Mouse (Mus musculus): ENCODE measurements around the gene Ogg1. TPM values are rescaled to one million over a fixed set of nuclear protein-coding genes. Genes with fewer than 3 reads are reported as not detected.

Gene Ogg1
- polyA plus RNA-seq, 1 experiment = 13.9 TPM

DNA sequence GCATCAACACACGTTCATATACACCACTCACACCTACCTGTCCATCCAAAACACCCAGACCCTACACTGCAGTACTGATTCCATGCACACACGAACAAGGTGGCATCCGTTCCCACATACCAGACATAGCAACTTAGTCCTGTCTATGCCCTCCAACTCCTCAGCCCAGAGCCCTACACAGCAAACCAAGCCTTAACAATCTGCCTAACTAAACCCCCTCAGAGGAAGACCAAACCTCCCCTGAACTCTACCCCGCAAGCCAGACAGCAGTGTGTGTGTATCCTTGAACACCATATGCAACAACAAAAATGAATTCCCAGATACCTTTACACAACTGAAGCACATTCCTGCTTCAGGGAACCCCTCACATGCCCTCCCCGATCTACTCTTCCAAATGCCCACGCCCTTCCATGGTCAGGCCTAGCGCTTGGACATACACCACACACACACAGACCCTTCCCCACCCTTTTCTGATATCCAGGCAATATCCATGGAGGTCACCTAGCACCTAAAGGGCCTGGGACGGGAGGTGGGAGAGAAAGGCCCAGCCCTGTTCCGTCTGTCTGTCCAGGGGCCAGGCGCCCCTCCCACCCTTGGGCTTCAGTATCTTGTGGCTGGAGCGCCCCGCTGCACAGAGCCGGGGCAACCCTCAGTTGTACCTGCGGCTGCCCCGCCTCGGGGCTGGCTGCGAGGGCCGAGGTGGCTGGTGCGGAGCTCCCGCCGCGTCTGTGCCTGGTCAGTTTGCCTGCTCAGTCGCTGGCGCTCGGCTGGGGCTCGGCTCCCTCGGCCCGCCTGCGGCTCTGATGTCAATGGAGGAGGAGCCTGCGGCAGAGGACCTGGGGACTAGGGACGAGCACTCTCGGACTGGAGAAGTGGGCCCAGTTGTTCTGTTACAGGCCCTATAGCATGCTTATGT, 16.7 kb downstream of the Ogg1 start, which contains the start of gene Camk1:
Camk1 (minus strand) TSS at position 808 of the 916 bp plus-strand sequence.
- TF ChIP-seq GATA1 (IDR thresholded peaks at IDR 0.05; ENCODE audit: borderline replicate concordance, low read length) (no peak), FLI1 (IDR thresholded peaks at IDR 0.05; ENCODE audit: low read length) (no peak)
- peak within 1 kb of the TSS; percentile 90 for H3K4me3 ChIP-seq (replicated peaks)
- peaks cover 26% of the 10 kb centered on the region for H3K36me3 ChIP-seq (replicated peaks; ENCODE audit: low read length)
- H3K9me3 ChIP-seq = no peaks in the 10 kb centered on the region
- H3K27me3 ChIP-seq (replicated peaks) = peaks cover 28% of the 10 kb centered on the region
- H3K4me1 ChIP-seq = peaks cover 59% of the 10 kb centered on the region

DNA sequence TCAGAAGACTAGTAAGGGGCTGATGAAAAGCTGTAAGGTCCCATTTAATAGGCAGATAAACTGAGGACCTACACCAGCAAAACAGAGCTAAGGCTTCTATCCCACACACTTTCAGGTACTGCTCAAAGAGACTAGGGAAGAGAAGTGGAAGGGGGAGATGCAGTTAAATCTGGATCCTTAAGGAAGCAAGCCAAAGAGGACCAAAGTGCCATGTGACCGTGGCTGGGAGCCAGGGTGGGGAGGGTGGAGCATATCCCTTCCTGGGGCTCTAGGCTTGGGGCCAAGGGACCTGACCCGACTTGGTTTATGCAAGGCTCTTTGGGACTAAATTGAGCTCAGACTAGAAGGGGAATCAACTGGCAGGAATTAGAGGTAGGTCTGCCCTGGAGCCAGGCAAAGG, 17.5 kb downstream of the Ogg1 start:
- TF ChIP-seq FLI1 (IDR thresholded peaks at IDR 0.05; ENCODE audit: low read length) (no peak), GATA1 (IDR thresholded peaks at IDR 0.05; ENCODE audit: borderline replicate concordance, low read length) (no peak)
- Histone ChIP-seq H3K4me1 (peaks cover 55% of the 10 kb centered on the region), H3K4me3 (replicated peaks) (no peak overlapping the region), H3K27me3 (replicated peaks) (peaks cover 26% of the 10 kb centered on the region), H3K36me3 (replicated peaks; ENCODE audit: low read length) (peaks cover 17% of the 10 kb centered on the region), H3K9me3 (no peaks in the 10 kb centered on the region)

- Histone ChIP-seq H3K4me1 (peaks cover 38% of the 10 kb centered on the region), H3K9me3 (no peaks in the 10 kb centered on the region), H3K4me3 (replicated peaks) (no peak overlapping the region), H3K27me3 (replicated peaks) (peaks cover 23% of the 10 kb centered on the region), H3K36me3 (replicated peaks; ENCODE audit: low read length) (no peaks in the 10 kb centered on the region)
- TF ChIP-seq GATA1 (IDR thresholded peaks at IDR 0.05; ENCODE audit: borderline replicate concordance, low read length) (no peak), FLI1 (IDR thresholded peaks at IDR 0.05; ENCODE audit: low read length) (no peak)
These were observed 20.1 kb downstream of the Ogg1 start for GRCm38 (mm10) chr6:113346897-113347296.

GRCm38 (mm10) chr6:113350538-113350937, 23.8 kb downstream of the Ogg1 start:
- H3K27me3 ChIP-seq (replicated peaks) = peaks cover 4% of the 10 kb centered on the region
- peaks cover 18% of the 10 kb centered on the region for H3K4me1 ChIP-seq
- H3K36me3 ChIP-seq (replicated peaks; ENCODE audit: low read length) = no peaks in the 10 kb centered on the region
- no peak overlapping the region for H3K4me3 ChIP-seq (replicated peaks)
- TF ChIP-seq GATA1 (IDR thresholded peaks at IDR 0.05; ENCODE audit: borderline replicate concordance, low read length) (no peak), FLI1 (IDR thresholded peaks at IDR 0.05; ENCODE audit: low read length) (no peak)
- H3K9me3 ChIP-seq = no peaks in the 10 kb centered on the region

GRCm38 (mm10) chr6:113351161-113351560, 24.4 kb downstream of the Ogg1 start:
- no peaks in the 10 kb centered on the region for H3K36me3 ChIP-seq (replicated peaks; ENCODE audit: low read length)
- H3K27me3 ChIP-seq (replicated peaks) = peaks cover 4% of the 10 kb centered on the region
- H3K4me1 ChIP-seq = peaks cover 21% of the 10 kb centered on the region
- H3K9me3 ChIP-seq = no peaks in the 10 kb centered on the region
- TF ChIP-seq FLI1 (IDR thresholded peaks at IDR 0.05; ENCODE audit: low read length) = no peak
- TF ChIP-seq GATA1 (IDR thresholded peaks at IDR 0.05; ENCODE audit: borderline replicate concordance, low read length) = no peak
- H3K4me3 ChIP-seq (replicated peaks) = no peak overlapping the region

GRCm38 (mm10) chr6:113351653-113352052, 24.9 kb downstream of the Ogg1 start:
- peaks cover 21% of the 10 kb centered on the region for H3K4me1 ChIP-seq
- peaks cover 4% of the 10 kb centered on the region for H3K27me3 ChIP-seq (replicated peaks)
- no peak overlapping the region for H3K4me3 ChIP-seq (replicated peaks)
- TF ChIP-seq GATA1 (IDR thresholded peaks at IDR 0.05; ENCODE audit: borderline replicate concordance, low read length) (no peak), FLI1 (IDR thresholded peaks at IDR 0.05; ENCODE audit: low read length) (no peak)
- H3K36me3 ChIP-seq (replicated peaks; ENCODE audit: low read length) = no peaks in the 10 kb centered on the region
- H3K9me3 ChIP-seq = no peaks in the 10 kb centered on the region

- TF ChIP-seq FLI1 (IDR thresholded peaks at IDR 0.05; ENCODE audit: low read length) = no peak
- no peak for TF ChIP-seq GATA1 (IDR thresholded peaks at IDR 0.05; ENCODE audit: borderline replicate concordance, low read length)
- no peak overlapping the region for H3K4me3 ChIP-seq (replicated peaks)
- H3K36me3 ChIP-seq (replicated peaks; ENCODE audit: low read length) = no peaks in the 10 kb centered on the region
- H3K27me3 ChIP-seq (replicated peaks) = peaks cover 6% of the 10 kb centered on the region
- H3K9me3 ChIP-seq = no peaks in the 10 kb centered on the region
- H3K4me1 ChIP-seq = peaks cover 21% of the 10 kb centered on the region
These were observed 26.0 kb downstream of the Ogg1 start for GRCm38 (mm10) chr6:113352820-113353219.

DNA sequence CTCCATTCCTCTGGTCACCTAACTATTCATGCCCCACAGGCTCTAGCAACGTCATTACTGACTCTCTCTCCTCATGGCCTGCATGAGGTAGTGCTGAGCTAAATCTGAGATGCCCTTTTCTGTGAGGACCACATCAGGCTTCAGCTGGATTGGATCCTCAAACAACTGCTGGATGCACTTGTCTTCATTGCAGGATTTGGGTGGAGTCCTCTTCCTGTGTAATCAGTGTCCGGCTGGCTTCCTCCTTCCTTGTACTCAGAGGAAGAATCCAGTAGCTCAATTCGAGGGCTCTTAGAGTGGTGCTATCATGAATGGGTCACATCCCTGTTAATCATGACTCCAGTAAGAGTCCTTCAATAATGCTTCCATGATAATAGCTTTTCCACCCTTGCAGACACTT, 26.9 kb downstream of the Ogg1 start:
- Histone ChIP-seq H3K27me3 (replicated peaks) (peaks cover 10% of the 10 kb centered on the region), H3K4me1 (peaks cover 21% of the 10 kb centered on the region), H3K4me3 (replicated peaks) (no peak overlapping the region), H3K36me3 (replicated peaks; ENCODE audit: low read length) (no peaks in the 10 kb centered on the region), H3K9me3 (no peaks in the 10 kb centered on the region)
- no peak for TF ChIP-seq FLI1 (IDR thresholded peaks at IDR 0.05; ENCODE audit: low read length)
- TF ChIP-seq GATA1 (IDR thresholded peaks at IDR 0.05; ENCODE audit: borderline replicate concordance, low read length) = no peak

- TF ChIP-seq GATA1 (IDR thresholded peaks at IDR 0.05; ENCODE audit: borderline replicate concordance, low read length) (no peak), FLI1 (IDR thresholded peaks at IDR 0.05; ENCODE audit: low read length) (no peak)
- Histone ChIP-seq H3K4me1 (peaks cover 29% of the 10 kb centered on the region), H3K9me3 (no peaks in the 10 kb centered on the region), H3K36me3 (replicated peaks; ENCODE audit: low read length) (peaks cover 5% of the 10 kb centered on the region), H3K27me3 (replicated peaks) (peaks cover 15% of the 10 kb centered on the region), H3K4me3 (replicated peaks) (no peak overlapping the region)
These were observed 34.7 kb downstream of the Ogg1 start for GRCm38 (mm10) chr6:113361476-113361875.

- H3K4me1 ChIP-seq = peaks cover 29% of the 10 kb centered on the region
- H3K9me3 ChIP-seq = no peaks in the 10 kb centered on the region
These were observed 35.5 kb downstream of the Ogg1 start for GRCm38 (mm10) chr6:113362241-113362640.

More at GRCm38 (mm10) chr6:113362241-113362640, 35.5 kb downstream of the Ogg1 start:
- TF ChIP-seq FLI1 (IDR thresholded peaks at IDR 0.05; ENCODE audit: low read length) (no peak), GATA1 (IDR thresholded peaks at IDR 0.05; ENCODE audit: borderline replicate concordance, low read length) (no peak)
- peaks cover 13% of the 10 kb centered on the region for H3K27me3 ChIP-seq (replicated peaks)
- H3K36me3 ChIP-seq (replicated peaks; ENCODE audit: low read length) = peaks cover 13% of the 10 kb centered on the region
- peak overlapping the region; percentile 21 for H3K4me3 ChIP-seq (replicated peaks)
